Mouse (Mus musculus) embryonic fibroblast, embryonic 13.5 days (primary cell): Measurements from ENCODE around the gene Wrb. TPM values are rescaled to one million over a fixed set of nuclear protein-coding genes. Genes with fewer than 3 reads are reported as not detected.

Source experiments
- H3K27ac ChIP-seq: 2 replicates; pipeline ENCODE4 v1.5.1; 2012; ENCODE audit warnings: low read length, control low read depth, inconsistent platforms; ENCODE audit not compliant: insufficient read depth
- H3K4me1 ChIP-seq: 2 replicates; pipeline ENCODE4 v1.6.1; 2011; ENCODE audit warnings: low read length; ENCODE audit not compliant: control insufficient read depth, insufficient read depth
- H3K4me3 ChIP-seq: 2 replicates; pipeline ENCODE4 v1.5.1; 2011; ENCODE audit warnings: mild to moderate bottlenecking, control low read depth, low read length; ENCODE audit not compliant: insufficient read depth
- CTCF ChIP-seq: IDR thresholded peaks from 2 replicates; pipeline ENCODE4 v1.5.1; 2011; ENCODE audit warnings: mild to moderate bottlenecking, control low read depth, low read length, moderate library complexity, borderline replicate concordance; ENCODE audit not compliant: insufficient read depth
- POLR2A ChIP-seq: IDR thresholded peaks from 2 replicates; pipeline ENCODE4 v1.6.1; 2011; ENCODE audit warnings: low read depth, mild to moderate bottlenecking, control low read depth, low read length, moderate library complexity
- polyA plus RNA-seq: library from polyadenylated mRNA; stranded (reverse); fragments of >200 nt; gene quantifications from 2 replicates; pipeline ENCODE4 v1.2.4, GENCODE M21; 2011; ENCODE audit warnings: low read depth; ENCODE audit not compliant: missing spikeins, insufficient read length

Gene Wrb
- polyA plus RNA-seq, 1 experiment: 35.2 TPM

DNA sequence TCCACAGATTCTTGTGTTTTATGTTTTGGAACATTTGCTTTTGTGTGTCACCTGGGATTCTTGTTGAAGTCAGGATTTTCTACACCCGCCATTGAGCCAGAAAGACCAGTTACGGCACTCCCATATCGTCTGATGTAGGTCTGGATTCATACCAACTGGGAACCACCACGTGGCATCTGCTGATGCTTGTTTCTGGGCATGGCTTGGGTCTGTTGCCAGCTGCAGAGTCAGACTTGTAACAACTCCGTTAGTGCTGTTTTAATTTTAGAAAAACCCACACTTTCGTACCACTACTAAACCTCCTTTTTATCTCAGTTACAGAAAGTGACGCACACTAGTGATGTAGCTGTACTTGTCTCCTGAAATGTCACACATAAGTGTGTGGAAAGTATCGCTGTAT lies 10.8 kb downstream of the Wrb start:
- no peak for TF ChIP-seq CTCF
- TF ChIP-seq POLR2A: no peak
- H3K27ac ChIP-seq: no peak overlapping the region
- no peak overlapping the region for H3K4me3 ChIP-seq
- H3K4me1 ChIP-seq: peaks cover 5% of the 10 kb centered on the region

DNA sequence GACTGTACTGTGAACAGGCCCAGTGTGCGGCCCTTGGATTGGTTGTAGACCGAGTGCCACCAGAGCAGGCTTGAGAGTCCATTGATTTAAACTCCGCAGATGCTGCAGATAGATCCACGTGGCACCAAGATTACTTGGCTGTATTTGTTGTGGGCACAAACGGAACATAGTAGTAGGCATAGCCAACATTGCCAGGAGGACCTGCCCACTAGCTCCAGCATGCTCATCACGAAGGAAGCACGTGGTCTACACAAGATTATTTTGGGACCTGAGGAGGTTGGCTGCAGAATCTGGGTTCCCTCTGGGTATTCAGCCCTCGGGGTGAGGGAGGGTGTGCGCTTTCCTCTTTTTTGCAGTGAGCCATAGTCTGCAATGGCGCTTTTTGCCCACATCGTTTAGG lies 12.0 kb downstream of the Wrb start:
- Histone ChIP-seq H3K27ac (no peak overlapping the region), H3K4me3 (no peak overlapping the region), H3K4me1 (no peaks in the 10 kb centered on the region)
- no peak for TF ChIP-seq POLR2A

- Histone ChIP-seq H3K4me1 (no peaks in the 10 kb centered on the region), H3K4me3 (0 out of 2 replicates have a peak overlapping the region, but pooled peaks have one; percentile 14), H3K27ac (no peak overlapping the region; the same call in 1 of the 2 replicates)
- TF ChIP-seq CTCF (no peak), POLR2A (no peak)
These were observed 13.4 kb downstream of the Wrb start for GRCm38 (mm10) chr16:96158511-96159080.

GRCm38 (mm10) chr16:96159091-96159731 lies 14.0 kb downstream of the Wrb start:
- peak overlapping the region; percentile 28 for H3K27ac ChIP-seq
- TF ChIP-seq POLR2A (peak; percentile 43), CTCF (no peak)
- H3K4me1 ChIP-seq: no peaks in the 10 kb centered on the region
- peak overlapping the region; percentile 14 for H3K4me3 ChIP-seq

- H3K4me3 ChIP-seq: 0 out of 2 replicates have a peak overlapping the region, but pooled peaks have one; percentile 14
- no peaks in the 10 kb centered on the region for H3K4me1 ChIP-seq
- no peak overlapping the region for H3K27ac ChIP-seq
- TF ChIP-seq POLR2A: no peak
- TF ChIP-seq CTCF: no peak
These were observed 14.7 kb downstream of the Wrb start for GRCm38 (mm10) chr16:96159794-96160346.

DNA sequence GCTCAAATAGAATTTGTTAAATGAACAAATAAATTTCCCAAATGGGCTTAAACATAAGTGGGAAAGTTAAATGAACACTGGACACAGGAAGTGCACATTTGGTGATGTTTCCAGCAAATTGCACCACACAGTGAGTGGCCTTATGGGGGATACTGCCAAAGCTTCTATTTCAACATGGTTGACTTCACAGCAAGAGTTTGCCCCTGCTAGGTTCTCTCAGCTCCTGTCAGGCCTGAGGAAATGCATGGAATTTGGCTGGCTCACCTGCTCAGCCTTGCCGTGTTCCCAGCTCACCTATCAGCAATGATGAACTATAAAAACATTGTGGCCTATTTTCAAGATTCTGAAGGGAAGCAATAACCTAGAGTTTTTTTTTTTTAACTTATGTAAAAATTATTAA lies 15.7 kb downstream of the Wrb start:
- Histone ChIP-seq H3K4me1 (no peaks in the 10 kb centered on the region), H3K27ac (no peak overlapping the region), H3K4me3 (no peak overlapping the region)
- TF ChIP-seq CTCF (no peak), POLR2A (no peak)

DNA sequence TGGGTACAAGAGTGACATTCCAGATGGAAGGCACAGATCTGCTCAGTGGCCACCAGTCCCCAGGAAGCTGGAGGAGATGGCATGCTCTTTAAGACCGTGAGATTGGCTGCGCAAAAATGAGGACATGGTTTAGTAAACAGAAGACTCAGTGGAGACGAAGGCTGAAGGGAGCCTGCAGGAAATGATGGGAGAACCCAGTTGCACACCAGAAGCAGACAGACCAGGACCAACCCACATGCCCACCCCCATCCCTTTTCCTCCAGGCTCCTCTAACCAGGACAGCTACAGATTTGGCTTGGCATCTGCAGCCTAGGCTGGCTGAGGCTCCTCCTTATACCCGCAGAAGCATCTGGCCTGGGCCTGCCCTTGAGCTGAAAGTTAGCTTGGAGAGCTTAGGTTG lies 16.1 kb downstream of the Wrb start:
- Histone ChIP-seq H3K4me3 (no peak overlapping the region), H3K4me1 (no peaks in the 10 kb centered on the region)

GRCm38 (mm10) chr16:96165723-96166264 lies 20.6 kb downstream of the Wrb start:
- no peaks in the 10 kb centered on the region for H3K4me1 ChIP-seq
- no peak overlapping the region for H3K4me3 ChIP-seq
- TF ChIP-seq POLR2A: no peak
- TF ChIP-seq CTCF: no peak
- no peak overlapping the region for H3K27ac ChIP-seq

More for the DNA sequence above, 16.1 kb downstream of the Wrb start:
- H3K27ac ChIP-seq: no peak overlapping the region
- TF ChIP-seq CTCF (no peak), POLR2A (no peak)

GRCm38 (mm10) chr16:96168837-96169236 lies 23.6 kb downstream of the Wrb start:
- Histone ChIP-seq H3K4me1 (no peaks in the 10 kb centered on the region), H3K4me3 (no peak overlapping the region), H3K27ac (no peak overlapping the region)
- TF ChIP-seq POLR2A (no peak), CTCF (no peak)

- H3K4me3 ChIP-seq: no peak overlapping the region
- TF ChIP-seq CTCF: no peak
- TF ChIP-seq POLR2A: no peak
- H3K4me1 ChIP-seq: no peaks in the 10 kb centered on the region
- H3K27ac ChIP-seq: no peak overlapping the region
These were observed 28.4 kb downstream of the Wrb start for GRCm38 (mm10) chr16:96173648-96174047.
